Mouse (Mus musculus) erythroblast, adult 5-6 weeks (primary cell): Measurements from ENCODE around the gene Tmem191c. TPM values are rescaled to one million over a fixed set of nuclear protein-coding genes. Genes with fewer than 3 reads are reported as not detected.

Experiments
- ATAC-seq: replicated peaks from 2 replicates; pipeline ENCODE4 v1.8.0; 2016; ENCODE audit warnings: moderate number of reproducible peaks, mild to moderate bottlenecking, moderate TSS enrichment, inconsistent platforms; ENCODE audit not compliant: poor library complexity, low FRiP score, severe bottlenecking
- total RNA-seq, 2 experiments: library from RNA; stranded (forward) in 1 of 2; stranded (reverse) in 1 of 2; fragments of 150-400 nt in 1 of 2; fragments of 200-764, 138-1000 nt in 1 of 2; gene quantifications; 2 replicates each; pipeline versions ENCODE4 v1.2.3 to v1.2.4; 2015 to 2017; ENCODE audit warnings: low replicate concordance in 2 of 2

Gene Tmem191c
- total RNA-seq, 2 experiments from 2014 or later, result 6.7 TPM; not detected in 1

GRCm38 (mm10) chr16:17321481-17321880 lies 45.6 kb downstream of the Tmem191c start:
- no peak for ATAC-seq

- ATAC-seq, result no peak
Observed at GRCm38 (mm10) chr16:17324745-17325144, 48.9 kb downstream of the Tmem191c start.

- no peak for ATAC-seq
Observed at GRCm38 (mm10) chr16:17326064-17326463, 50.2 kb downstream of the Tmem191c start.

GRCm38 (mm10) chr16:17329848-17330570 lies 54.1 kb downstream of the Tmem191c start:
- no peak for ATAC-seq

- ATAC-seq, result no peak
Observed at GRCm38 (mm10) chr16:17331116-17331515, 55.2 kb downstream of the Tmem191c start, which contains the start of gene Serpind1. Gene Serpind1 (plus strand): TSS chr16:17331371.

GRCm38 (mm10) chr16:17331855-17332254 lies 56.0 kb downstream of the Tmem191c start:
- no peak for ATAC-seq

Other genes with a start within 250 kb of the Tmem191c start
- gene Ypel1, start 206.4 kb upstream of the Tmem191c start, total RNA-seq (2015; ENCODE audit: low replicate concordance), result not detected in 2 replicates
- not detected in 2 replicates for gene Ypel1, start 206.4 kb upstream of the Tmem191c start, total RNA-seq (2017; ENCODE audit: low replicate concordance)
- gene Ppil2, start 164.8 kb upstream of the Tmem191c start, total RNA-seq (2015; ENCODE audit: low replicate concordance), result 35.1 and 36.7 TPM in 2 replicates
- gene Ppil2, start 164.8 kb upstream of the Tmem191c start, total RNA-seq (2017; ENCODE audit: low replicate concordance), result 57.7 and 79.4 TPM in 2 replicates
- gene 2610318N02Rik, start 150.9 kb upstream of the Tmem191c start, total RNA-seq (2015; ENCODE audit: low replicate concordance), result 2.9 and 4.0 TPM in 2 replicates
- gene 2610318N02Rik, start 150.9 kb upstream of the Tmem191c start, total RNA-seq (2017; ENCODE audit: low replicate concordance), result 1.7 and 2.0 TPM in 2 replicates
- gene Sdf2l1, start 143.7 kb upstream of the Tmem191c start, total RNA-seq (2015; ENCODE audit: low replicate concordance), result 20.9 and 51.7 TPM in 2 replicates
- gene Sdf2l1, start 143.7 kb upstream of the Tmem191c start, total RNA-seq (2017; ENCODE audit: low replicate concordance), result 15.8 and 25.6 TPM in 2 replicates
- gene Ydjc, start 131.5 kb upstream of the Tmem191c start, total RNA-seq (2015; ENCODE audit: low replicate concordance), result 0.58 and 1.3 TPM in 2 replicates
- 2.6 and 3.5 TPM in 2 replicates for gene Ydjc, start 131.5 kb upstream of the Tmem191c start, total RNA-seq (2017; ENCODE audit: low replicate concordance)
- 0.38 TPM in 1 of 2 replicates, not detected in the other for gene Ccdc116, start 128.8 kb upstream of the Tmem191c start, total RNA-seq (2015; ENCODE audit: low replicate concordance)
- gene Ccdc116, start 128.8 kb upstream of the Tmem191c start, total RNA-seq (2017; ENCODE audit: low replicate concordance), result not detected in 2 replicates
- gene Ube2l3, start 73.4 kb upstream of the Tmem191c start, total RNA-seq (2015; ENCODE audit: low replicate concordance), result 77.2 and 91.3 TPM in 2 replicates
- gene Ube2l3, start 73.4 kb upstream of the Tmem191c start, total RNA-seq (2017; ENCODE audit: low replicate concordance), result 16.7 and 33.8 TPM in 2 replicates
- 1.3 TPM in 1 of 2 replicates, not detected in the other for gene Rimbp3, start 67.5 kb upstream of the Tmem191c start, total RNA-seq (2015; ENCODE audit: low replicate concordance)
- gene Rimbp3, start 67.5 kb upstream of the Tmem191c start, total RNA-seq (2017; ENCODE audit: low replicate concordance), result 0.28 TPM in 1 of 2 replicates, not detected in the other
- gene Hic2, start 42.5 kb upstream of the Tmem191c start, total RNA-seq (2015; ENCODE audit: low replicate concordance), result 0.96 TPM in 1 of 2 replicates, not detected in the other
- 0.14 and 0.60 TPM in 2 replicates for gene Hic2, start 42.5 kb upstream of the Tmem191c start, total RNA-seq (2017; ENCODE audit: low replicate concordance)
- not detected in 2 replicates for gene Serpind1, start 55.3 kb downstream of the Tmem191c start, total RNA-seq (2015; ENCODE audit: low replicate concordance)
- not detected in 2 replicates for gene Serpind1, start 55.3 kb downstream of the Tmem191c start, total RNA-seq (2017; ENCODE audit: low replicate concordance)
- gene Snap29, start 129.9 kb downstream of the Tmem191c start, total RNA-seq (2015; ENCODE audit: low replicate concordance), result 18.1 and 28.8 TPM in 2 replicates
- 27.6 and 29.0 TPM in 2 replicates for gene Snap29, start 129.9 kb downstream of the Tmem191c start, total RNA-seq (2017; ENCODE audit: low replicate concordance)
- 9.8 and 30.9 TPM in 2 replicates for gene Pi4ka, start 130.2 kb downstream of the Tmem191c start, total RNA-seq (2015; ENCODE audit: low replicate concordance)
- 9.6 and 17.4 TPM in 2 replicates for gene Pi4ka, start 130.2 kb downstream of the Tmem191c start, total RNA-seq (2017; ENCODE audit: low replicate concordance)
- 7.7 and 16.3 TPM in 2 replicates for gene Crkl, start 175.9 kb downstream of the Tmem191c start, total RNA-seq (2015; ENCODE audit: low replicate concordance)
- gene Crkl, start 175.9 kb downstream of the Tmem191c start, total RNA-seq (2017; ENCODE audit: low replicate concordance), result 8.1 and 16.1 TPM in 2 replicates
- not detected in 2 replicates for gene Aifm3, start 213.5 kb downstream of the Tmem191c start, total RNA-seq (2015; ENCODE audit: low replicate concordance)
- gene Aifm3, start 213.5 kb downstream of the Tmem191c start, total RNA-seq (2017; ENCODE audit: low replicate concordance), result not detected in 2 replicates
- gene Lztr1, start 232.6 kb downstream of the Tmem191c start, total RNA-seq (2015; ENCODE audit: low replicate concordance), result 5.2 and 26.1 TPM in 2 replicates
- gene Lztr1, start 232.6 kb downstream of the Tmem191c start, total RNA-seq (2017; ENCODE audit: low replicate concordance), result 10.3 and 22.4 TPM in 2 replicates